Comparison of ENCODE assay signal across 22 mouse cellular contexts in genomic region chr3:140682794-140683193, GRCm38 (mm10).
DNase-seq lines count a peak whose midpoint lies in the region; ATAC-seq and TF ChIP-seq lines count a peak whose summit lies in the region.
"Had no signal": no experiment of that assay in that cellular context is flagged by ENCODE, and none has a peak within 500 bp of the region (broad histone marks: within the 10 kb centered on the region; RNA-seq: fewer than 3 reads in every experiment).

No protein-coding gene starts in this region.

- no peak for DNase-seq in frontal cortex, postnatal 36 days (ENCODE audit: low spot score in 2 of 2)
- no peak for DNase-seq in left cerebral cortex, adult 2 months (ENCODE audit: extremely low spot score in 1 of 2, low spot score in 2 of 2)
- no peak for DNase-seq in left cerebral cortex, adult 9 months (ENCODE audit: low spot score in 2 of 2)
- DNase-seq in MEL-GATA-1-ER (ENCODE audit: extremely low read depth, low read depth): peak; percentile 35
- DNase-seq: gastrocnemius, postnatal 10 days; heart, adult 11 months; kidney, adult 2 months; kidney, postnatal 14 days; lung, postnatal 4 days; thymus, adult 18-20 months; thymus, postnatal 36 days had no signal

- no peak overlapping the region for H3K27ac ChIP-seq in left cerebral cortex, adult 2 months
- no peak overlapping the region for H3K27ac ChIP-seq in intestine, postnatal 0 days (ENCODE audit: low read depth, low read length)
- H3K27ac ChIP-seq: embryonic facial prominence, embryonic 10.5 days; forebrain, embryonic 10.5 days; heart, embryonic 13.5 days; hindbrain, embryonic 13.5 days; stomach, embryonic 15.5 days had no signal

- no peak overlapping the region for H3K4me3 ChIP-seq in left cerebral cortex, adult 2 months
- H3K4me3 ChIP-seq in intestine, postnatal 0 days (ENCODE audit: low read depth, low read length): no peak overlapping the region
- H3K4me3 ChIP-seq: embryonic facial prominence, embryonic 10.5 days; forebrain, embryonic 10.5 days; heart, embryonic 13.5 days; hindbrain, embryonic 13.5 days; stomach, embryonic 15.5 days had no signal

- H3K4me1 ChIP-seq in intestine, postnatal 0 days (replicated peaks; ENCODE audit: control insufficient read depth, insufficient read depth, low read length): no peaks in the 10 kb centered on the region
- H3K4me1 ChIP-seq: embryonic facial prominence, embryonic 10.5 days; forebrain, embryonic 10.5 days; heart, embryonic 13.5 days; hindbrain, embryonic 13.5 days; stomach, embryonic 15.5 days had no signal

- no peak overlapping the region for H3K4me2 ChIP-seq in intestine, postnatal 0 days (replicated peaks; ENCODE audit: low read depth)
- H3K4me2 ChIP-seq: heart, embryonic 13.5 days; hindbrain, embryonic 13.5 days; midbrain, embryonic 11.5 days; stomach, embryonic 15.5 days had no signal

- no peaks in the 10 kb centered on the region for H3K36me3 ChIP-seq in intestine, postnatal 0 days (ENCODE audit: control insufficient read depth, insufficient read depth)
- H3K36me3 ChIP-seq: embryonic facial prominence, embryonic 10.5 days; forebrain, embryonic 10.5 days; heart, embryonic 13.5 days; hindbrain, embryonic 13.5 days; stomach, embryonic 15.5 days had no signal

- peak; percentile 23 for TF ChIP-seq CTCF in left cerebral cortex, adult 2 months (IDR thresholded peaks at IDR 0.05)
- TF ChIP-seq CTCF in intestine, postnatal 0 days (IDR thresholded peaks at IDR 0.05; ENCODE audit: low read depth): no peak

- ATAC-seq in frontal cortex, adult (ENCODE audit: low TSS enrichment): peak; percentile 57
- ATAC-seq in megakaryocyte-erythroid progenitor cell, adult 5-6 weeks (replicated peaks; ENCODE audit: low FRiP score, low TSS enrichment, poor library complexity, severe bottlenecking): peak; percentile 87
- no peak for ATAC-seq in intestine, postnatal 0 days
- ATAC-seq: inflammation-experienced regulatory T-cells, adult 6 months; Patski had no signal

- WGBS in intestine, postnatal 0 days: 68% methylated on average over 3 of the region's 3 CpGs

- H3K9me3 ChIP-seq in intestine, postnatal 0 days (ENCODE audit: control insufficient read depth): no peaks in the 10 kb centered on the region
- H3K9me3 ChIP-seq: embryonic facial prominence, embryonic 10.5 days; forebrain, embryonic 10.5 days; heart, embryonic 13.5 days; hindbrain, embryonic 13.5 days; stomach, embryonic 15.5 days had no signal

- no peak overlapping the region for H3K9ac ChIP-seq in intestine, postnatal 0 days (ENCODE audit: low read depth, low read length)
- H3K9ac ChIP-seq: heart, embryonic 13.5 days; hindbrain, embryonic 13.5 days; stomach, embryonic 15.5 days had no signal

- no peaks in the 10 kb centered on the region for H3K27me3 ChIP-seq in intestine, postnatal 0 days (replicated peaks; ENCODE audit: control insufficient read depth, insufficient read depth, low read length)
- H3K27me3 ChIP-seq: heart, embryonic 13.5 days; hindbrain, embryonic 13.5 days; Patski; stomach, embryonic 15.5 days had no signal

- intact Hi-C loops in left cerebral cortex, adult 2 months (cut with DNase I): loop anchor here (10.0 kb wide), 1 partner anchor 1152 kb away; no protein-coding TSS in a partner anchor
